Mouse (Mus musculus): Measurements from ENCODE around the gene Myo9b. TPM values are rescaled to one million over a fixed set of nuclear protein-coding genes. Genes with fewer than 3 reads are reported as not detected.

Myo9b gene
- polyA plus RNA-seq, 1 experiment from 2014 or later: 17.4 TPM

- no peak for ATAC-seq (ENCODE audit: low FRiP score)
- no peak overlapping the region for H3K9ac ChIP-seq (ENCODE audit: low read depth, low read length)
- H3K36me3 ChIP-seq (ENCODE audit: control insufficient read depth, insufficient read depth, low read length): peaks cover 12% of the 10 kb centered on the region
- H3K4me2 ChIP-seq (replicated peaks; ENCODE audit: low read depth, low read length): no peak overlapping the region
- no peaks in the 10 kb centered on the region for H3K9me3 ChIP-seq (ENCODE audit: control insufficient read depth, low read length)
- WGBS: 92% methylated on average over 1 of the region's 1 CpGs
- no peaks in the 10 kb centered on the region for H3K4me1 ChIP-seq (replicated peaks; ENCODE audit: control insufficient read depth, insufficient read depth, low read length)
- H3K27me3 ChIP-seq (ENCODE audit: control insufficient read depth, insufficient read depth, low read length): no peaks in the 10 kb centered on the region
- no peak overlapping the region for H3K4me3 ChIP-seq (ENCODE audit: low read depth, low read length)
- no peak overlapping the region for H3K27ac ChIP-seq (ENCODE audit: low read depth, low read length)
- DNase-seq (ENCODE audit: low spot score): no peak
These were observed 79.0 kb downstream of the Myo9b start for GRCm38 (mm10) chr8:71351520-71351919.

- no peak overlapping the region for H3K9ac ChIP-seq (ENCODE audit: low read depth, low read length)
- 0 out of 2 replicates have a peak, but pooled peaks cover 6% of the 10 kb centered on the region for H3K36me3 ChIP-seq (ENCODE audit: control insufficient read depth, insufficient read depth, low read length)
- H3K27me3 ChIP-seq (ENCODE audit: control insufficient read depth, insufficient read depth, low read length): no peaks in the 10 kb centered on the region
- H3K4me3 ChIP-seq (ENCODE audit: low read depth, low read length): no peak overlapping the region
- no peak for ATAC-seq (ENCODE audit: low FRiP score)
- 89% methylated on average over 3 of the region's 3 CpGs for WGBS
- no peaks in the 10 kb centered on the region for H3K9me3 ChIP-seq (ENCODE audit: control insufficient read depth, low read length)
- no peak overlapping the region for H3K4me2 ChIP-seq (replicated peaks; ENCODE audit: low read depth, low read length)
- H3K4me1 ChIP-seq (replicated peaks; ENCODE audit: control insufficient read depth, insufficient read depth, low read length): no peaks in the 10 kb centered on the region
- no peak overlapping the region for H3K27ac ChIP-seq (ENCODE audit: low read depth, low read length)
- no peak for DNase-seq (ENCODE audit: low spot score)
These were observed 85.5 kb downstream of the Myo9b start for GRCm38 (mm10) chr8:71358026-71358425.

- Histone ChIP-seq H3K4me1 (replicated peaks; ENCODE audit: control insufficient read depth, insufficient read depth, low read length) (peaks cover 4% of the 10 kb centered on the region), H3K4me2 (replicated peaks; ENCODE audit: low read depth, low read length) (peak within 1 kb of the TSS; percentile 66), H3K4me3 (ENCODE audit: low read depth, low read length) (peak within 1 kb of the TSS; percentile 47), H3K27me3 (ENCODE audit: control insufficient read depth, insufficient read depth, low read length) (no peaks in the 10 kb centered on the region), H3K36me3 (ENCODE audit: control insufficient read depth, insufficient read depth, low read length) (no peaks in the 10 kb centered on the region), H3K27ac (ENCODE audit: low read depth, low read length) (peak within 1 kb of the TSS; percentile 48), H3K9me3 (ENCODE audit: control insufficient read depth, low read length) (no peaks in the 10 kb centered on the region), H3K9ac (ENCODE audit: low read depth, low read length) (peak within 1 kb of the TSS; percentile 19)
- WGBS: under 1% methylated on average over 56 of the region's 56 CpGs
- ATAC-seq (ENCODE audit: low FRiP score) (peak; percentile 81), DNase-seq (ENCODE audit: low spot score) (peak; percentile 92)
These were observed 94.4 kb downstream of the Myo9b start, which contains the start of gene Use1 for GRCm38 (mm10) chr8:71366771-71367528. Use1 (plus strand) TSS chr8:71366848.

GRCm38 (mm10) chr8:71367529-71368176 lies 95.1 kb downstream of the Myo9b start:
- ATAC-seq (ENCODE audit: low FRiP score): no peak
- H3K9me3 ChIP-seq (ENCODE audit: control insufficient read depth, low read length): no peaks in the 10 kb centered on the region
- peak overlapping the region; percentile 48; the same call in 1 of the 2 replicates for H3K27ac ChIP-seq (ENCODE audit: low read depth, low read length)
- no peaks in the 10 kb centered on the region for H3K27me3 ChIP-seq (ENCODE audit: control insufficient read depth, insufficient read depth, low read length)
- peak overlapping the region; percentile 47 for H3K4me3 ChIP-seq (ENCODE audit: low read depth, low read length)
- H3K4me2 ChIP-seq (replicated peaks; ENCODE audit: low read depth, low read length): peak overlapping the region; percentile 66
- 56% methylated on average over 17 of the region's 17 CpGs for WGBS
- peak overlapping the region; percentile 19 for H3K9ac ChIP-seq (ENCODE audit: low read depth, low read length)
- H3K36me3 ChIP-seq (ENCODE audit: control insufficient read depth, insufficient read depth, low read length): no peaks in the 10 kb centered on the region
- no peak for DNase-seq (ENCODE audit: low spot score)
- peaks cover 4% of the 10 kb centered on the region for H3K4me1 ChIP-seq (replicated peaks; ENCODE audit: control insufficient read depth, insufficient read depth, low read length)

- no peak overlapping the region for H3K4me3 ChIP-seq (ENCODE audit: low read depth, low read length)
- H3K4me1 ChIP-seq (replicated peaks; ENCODE audit: control insufficient read depth, insufficient read depth, low read length): peaks cover 4% of the 10 kb centered on the region
- no peak overlapping the region for H3K27ac ChIP-seq (ENCODE audit: low read depth, low read length)
- no peak for ATAC-seq (ENCODE audit: low FRiP score)
- H3K9me3 ChIP-seq (ENCODE audit: control insufficient read depth, low read length): no peaks in the 10 kb centered on the region
- no peak overlapping the region for H3K4me2 ChIP-seq (replicated peaks; ENCODE audit: low read depth, low read length)
- no peaks in the 10 kb centered on the region for H3K36me3 ChIP-seq (ENCODE audit: control insufficient read depth, insufficient read depth, low read length)
- H3K27me3 ChIP-seq (ENCODE audit: control insufficient read depth, insufficient read depth, low read length): no peaks in the 10 kb centered on the region
- no peak overlapping the region for H3K9ac ChIP-seq (ENCODE audit: low read depth, low read length)
- no peak for DNase-seq (ENCODE audit: low spot score)
These were observed 95.9 kb downstream of the Myo9b start for GRCm38 (mm10) chr8:71368366-71368765.

GRCm38 (mm10) chr8:71369040-71369718 lies 96.7 kb downstream of the Myo9b start:
- Histone ChIP-seq H3K27me3 (ENCODE audit: control insufficient read depth, insufficient read depth, low read length) (no peaks in the 10 kb centered on the region), H3K36me3 (ENCODE audit: control insufficient read depth, insufficient read depth, low read length) (no peaks in the 10 kb centered on the region), H3K9me3 (ENCODE audit: control insufficient read depth, low read length) (no peaks in the 10 kb centered on the region), H3K27ac (ENCODE audit: low read depth, low read length) (no peak overlapping the region), H3K4me2 (replicated peaks; ENCODE audit: low read depth, low read length) (no peak overlapping the region), H3K4me1 (replicated peaks; ENCODE audit: control insufficient read depth, insufficient read depth, low read length) (peaks cover 4% of the 10 kb centered on the region), H3K4me3 (ENCODE audit: low read depth, low read length) (peak overlapping the region; percentile 1; the same call in 1 of the 2 replicates), H3K9ac (ENCODE audit: low read depth, low read length) (no peak overlapping the region)
- DNase-seq (ENCODE audit: low spot score): no peak
- no peak for ATAC-seq (ENCODE audit: low FRiP score)
- WGBS: 92% methylated on average over 10 of the region's 10 CpGs

- DNase-seq (ENCODE audit: low spot score): no peak
- peak overlapping the region; percentile 57; the same call in 1 of the 2 replicates for H3K9ac ChIP-seq (ENCODE audit: low read depth, low read length)
These were observed 98.3 kb downstream of the Myo9b start for GRCm38 (mm10) chr8:71370711-71371235.

GRCm38 (mm10) chr8:71371236-71371848 lies 98.8 kb downstream of the Myo9b start, which contains the start of gene Ocel1:
Ocel1 (plus strand) TSS chr8:71371298.
- H3K9ac ChIP-seq (ENCODE audit: low read depth, low read length): peak within 1 kb of the TSS; percentile 57; the same call in 1 of the 2 replicates
- H3K27me3 ChIP-seq (ENCODE audit: control insufficient read depth, insufficient read depth, low read length): no peaks in the 10 kb centered on the region
- under 1% methylated on average over 61 of the region's 68 CpGs for WGBS
- ATAC-seq (ENCODE audit: low FRiP score) (peak; percentile 82), DNase-seq (ENCODE audit: low spot score) (peak; percentile 98)
- no peaks in the 10 kb centered on the region for H3K9me3 ChIP-seq (ENCODE audit: control insufficient read depth, low read length)
- H3K4me2 ChIP-seq (replicated peaks; ENCODE audit: low read depth, low read length): peak within 1 kb of the TSS; percentile 39
- peaks cover 4% of the 10 kb centered on the region; the same call in 1 of the 2 replicates for H3K36me3 ChIP-seq (ENCODE audit: control insufficient read depth, insufficient read depth, low read length)
- H3K27ac ChIP-seq (ENCODE audit: low read depth, low read length): peak within 1 kb of the TSS; percentile 65; the same call in 1 of the 2 replicates
- H3K4me3 ChIP-seq (ENCODE audit: low read depth, low read length): peak within 1 kb of the TSS; percentile 69
- H3K4me1 ChIP-seq (replicated peaks; ENCODE audit: control insufficient read depth, insufficient read depth, low read length): peaks cover 15% of the 10 kb centered on the region

More at GRCm38 (mm10) chr8:71370711-71371235, 98.3 kb downstream of the Myo9b start:
- 28% methylated on average over 5 of the region's 5 CpGs for WGBS
- Histone ChIP-seq H3K36me3 (ENCODE audit: control insufficient read depth, insufficient read depth, low read length) (0 out of 2 replicates have a peak, but pooled peaks cover 4% of the 10 kb centered on the region), H3K4me3 (ENCODE audit: low read depth, low read length) (peak overlapping the region; percentile 69), H3K4me1 (replicated peaks; ENCODE audit: control insufficient read depth, insufficient read depth, low read length) (peaks cover 9% of the 10 kb centered on the region), H3K27ac (ENCODE audit: low read depth, low read length) (peak overlapping the region; percentile 65; the same call in 1 of the 2 replicates), H3K4me2 (replicated peaks; ENCODE audit: low read depth, low read length) (peak overlapping the region; percentile 39), H3K9me3 (ENCODE audit: control insufficient read depth, low read length) (no peaks in the 10 kb centered on the region), H3K27me3 (ENCODE audit: control insufficient read depth, insufficient read depth, low read length) (no peaks in the 10 kb centered on the region)
- no peak for ATAC-seq (ENCODE audit: low FRiP score)

All from hindbrain, embryonic 11.5 days (tissue).